Mouse (Mus musculus): ENCODE measurements at regions not wholly inside any gene's neighbourhood (a gene's known extent, or its start where the extent isn't known, plus 50 kb on each side); places are given as distances from the start of the nearest gene placed in this dataset.

DNA sequence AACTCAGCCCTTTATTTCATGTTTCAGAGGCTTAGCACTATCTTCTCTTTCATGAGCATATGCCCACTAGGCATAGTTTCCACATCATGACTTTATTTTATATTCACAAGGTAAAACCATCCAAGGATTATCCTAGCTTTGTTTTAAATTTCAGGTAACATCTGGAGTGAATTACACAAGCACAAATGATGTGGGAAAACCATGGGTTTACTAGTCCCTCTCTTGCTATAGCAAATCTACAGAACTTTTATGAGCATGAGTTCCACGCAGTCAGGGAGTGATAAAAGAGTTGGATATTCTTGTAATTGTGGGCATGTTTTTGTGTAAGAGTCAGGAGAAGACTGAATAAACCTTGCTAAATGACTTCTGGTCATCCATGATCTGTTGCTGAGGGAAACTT lies 78.0 kb upstream of the Gm11232 start:
- no peak for DNase-seq
- intact Hi-C loops (cut with DNase I), result no loop called here

DNA sequence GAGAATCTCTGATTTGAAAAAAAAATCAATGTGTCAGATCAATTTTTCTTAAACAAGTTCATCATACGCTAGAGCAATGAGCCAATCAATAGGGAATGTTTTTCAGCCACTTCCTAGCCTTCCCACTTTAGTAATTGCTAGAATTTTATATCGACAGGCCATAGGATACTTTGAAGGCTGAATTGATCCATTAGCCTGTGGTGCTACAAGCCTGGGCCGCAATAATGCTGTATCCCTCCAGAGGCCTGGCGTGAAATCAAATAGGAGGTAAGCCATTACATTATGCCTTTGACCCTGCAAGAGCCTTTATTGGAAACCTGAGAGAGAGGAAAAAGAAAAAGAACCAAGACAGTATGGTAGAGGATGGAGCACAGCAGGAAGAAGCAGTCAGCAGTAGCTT lies 53.7 kb upstream of the Gm11232 start:
- no peak for DNase-seq
- intact Hi-C loops (cut with DNase I), result no loop called here

DNA sequence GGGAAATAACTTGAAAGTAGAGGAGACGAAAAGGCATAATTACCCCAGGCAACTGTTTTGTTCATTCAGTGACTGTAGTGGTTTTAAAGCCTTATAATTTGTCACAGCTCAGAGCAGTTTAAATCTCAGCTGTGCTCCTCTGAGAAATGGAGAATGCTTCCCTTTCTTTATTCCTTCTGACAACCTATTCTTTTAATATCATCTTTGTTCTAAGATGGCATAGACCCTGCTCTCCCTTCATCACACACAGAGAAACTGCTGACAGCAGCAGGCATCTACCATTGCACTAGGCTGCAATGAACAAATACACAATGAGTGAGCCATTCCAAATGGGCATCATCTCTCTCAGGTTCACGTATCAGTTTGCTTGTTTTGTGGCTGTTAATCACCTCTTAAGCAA lies 50.5 kb upstream of the Gm11232 start:
- intact Hi-C loops (cut with DNase I), result no loop called here

More for the DNA sequence above, 50.5 kb upstream of the Gm11232 start:
- no peak for DNase-seq

Data from heart, postnatal 10 days (tissue).